Mouse (Mus musculus) c-Kit-positive CD71-negative TER-119-negative erythroid progenitor cells, embryonic 14.5 days (primary cell): Measurements from ENCODE around the gene Vmac.
A peak's percentile ranks its signal among the peaks of the same experiment; 100 is the strongest.

Source experiments
- DNase-seq: peaks from one replicate; pipeline ENCODE4 v3.0.0-alpha.2; 2013; ENCODE audit warnings: low read depth

Vmac gene

DNA sequence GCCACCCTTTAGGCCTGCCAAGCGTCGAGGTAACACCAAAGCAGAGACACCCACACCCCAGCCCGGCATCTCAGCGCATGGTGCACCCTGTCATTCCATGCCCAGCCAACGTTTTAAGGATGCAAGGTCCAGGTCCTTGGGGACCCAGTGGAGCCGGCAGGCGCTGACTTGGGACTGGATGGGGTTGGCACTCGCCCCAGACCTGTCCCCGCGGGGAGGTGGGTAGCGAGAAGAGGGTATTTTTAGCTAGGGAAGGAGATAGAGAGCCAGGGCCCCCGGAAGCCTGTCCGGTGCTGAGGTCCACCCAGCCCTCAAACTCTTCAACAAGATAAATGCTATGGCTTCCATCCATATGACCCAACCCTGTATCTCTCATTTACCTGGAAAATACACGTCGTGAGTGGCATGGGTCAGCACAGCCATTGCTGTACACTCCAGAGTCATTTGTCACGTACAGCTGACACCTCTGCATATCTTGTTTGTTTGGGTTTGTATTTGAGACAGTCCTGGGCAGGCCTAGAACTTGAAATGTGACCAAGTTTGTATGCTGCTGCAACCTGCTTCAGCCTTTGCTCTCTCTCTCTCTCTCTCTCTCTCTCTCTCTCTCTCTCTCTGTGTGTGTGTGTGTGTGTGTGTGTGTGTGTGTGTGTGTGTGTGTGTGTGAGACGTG is 22.4 kb upstream of the Vmac start:
- DNase-seq, result no peak

DNA sequence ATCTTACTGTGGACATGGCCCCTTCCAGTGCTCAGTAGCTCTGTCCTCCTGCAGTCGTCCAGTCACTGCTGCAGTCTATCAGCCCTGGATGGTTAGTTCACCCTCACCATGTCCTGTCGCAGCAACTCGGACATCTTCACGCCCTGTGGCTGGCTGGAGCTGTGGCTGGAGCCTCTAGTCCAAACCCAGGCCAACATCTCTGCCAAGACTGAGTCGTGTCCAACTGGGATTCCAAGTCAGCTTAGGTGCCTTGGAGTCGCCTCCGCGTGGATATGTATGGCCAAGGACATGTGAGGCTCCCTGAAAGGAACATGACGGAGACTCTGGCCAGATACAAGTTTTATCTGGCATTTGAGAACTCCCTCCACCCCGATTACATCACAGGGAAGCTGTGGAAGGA is 20.4 kb upstream of the Vmac start:
- no peak for DNase-seq

DNA sequence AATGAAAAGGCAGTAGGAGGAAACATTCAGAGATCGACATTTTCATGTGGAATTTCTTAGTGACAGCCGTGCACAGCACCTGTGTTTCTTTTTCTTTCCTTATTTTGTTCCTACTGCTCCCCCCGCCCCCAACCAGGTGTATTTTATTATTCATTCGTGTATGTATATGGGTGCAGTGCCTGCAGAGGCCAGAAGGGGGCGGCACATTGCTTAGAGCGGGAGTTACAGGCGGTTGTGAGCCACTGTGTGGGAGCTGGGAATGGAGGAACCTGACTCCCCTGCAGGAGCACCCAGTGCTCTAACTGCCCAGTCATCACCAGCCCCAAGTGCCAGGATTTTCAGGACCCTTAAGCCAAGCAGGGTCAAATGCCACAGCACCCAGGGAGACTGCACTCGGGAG is 18.7 kb upstream of the Vmac start:
- no peak for DNase-seq

DNA sequence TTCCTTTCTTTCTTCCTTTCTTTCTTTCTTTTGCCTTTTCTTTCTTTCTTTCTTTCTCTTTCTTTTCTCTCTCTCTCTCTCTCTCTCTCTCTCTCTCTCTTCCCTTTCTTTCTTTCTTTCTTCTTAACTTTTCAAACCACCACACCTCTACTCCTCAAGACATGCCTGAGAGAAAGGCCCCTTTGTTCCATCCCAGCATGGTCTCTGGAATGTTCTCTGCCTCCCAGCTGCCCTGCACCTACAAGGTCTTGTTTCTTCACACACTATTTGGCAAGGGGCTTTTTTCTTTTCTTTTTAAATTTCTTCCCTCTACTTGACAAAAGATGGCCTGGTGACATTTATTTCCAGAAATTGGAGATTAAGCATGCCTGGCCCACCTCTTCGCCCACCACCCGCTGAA is 11.8 kb upstream of the Vmac start:
- DNase-seq, result no peak

DNA sequence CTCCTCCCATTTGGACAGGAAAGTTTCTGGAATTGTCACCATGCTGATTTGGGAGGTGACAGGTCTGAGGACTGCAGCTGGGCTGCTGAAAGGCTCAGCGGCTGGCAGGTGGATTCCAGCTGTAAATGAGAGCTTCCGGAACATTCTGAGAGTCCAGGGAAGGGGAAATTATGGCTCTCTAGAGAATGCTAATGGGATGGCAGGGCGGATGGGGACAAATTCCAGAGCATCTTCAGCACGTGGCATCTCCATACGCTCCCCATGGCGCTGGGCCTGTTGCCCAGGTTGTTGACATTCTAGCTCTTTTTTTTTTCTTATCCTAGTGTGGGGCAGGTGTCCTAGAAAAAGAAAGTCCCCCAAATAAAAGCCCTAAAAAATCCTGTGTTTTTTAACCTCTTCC is 11.3 kb upstream of the Vmac start:
- DNase-seq, result no peak

DNA sequence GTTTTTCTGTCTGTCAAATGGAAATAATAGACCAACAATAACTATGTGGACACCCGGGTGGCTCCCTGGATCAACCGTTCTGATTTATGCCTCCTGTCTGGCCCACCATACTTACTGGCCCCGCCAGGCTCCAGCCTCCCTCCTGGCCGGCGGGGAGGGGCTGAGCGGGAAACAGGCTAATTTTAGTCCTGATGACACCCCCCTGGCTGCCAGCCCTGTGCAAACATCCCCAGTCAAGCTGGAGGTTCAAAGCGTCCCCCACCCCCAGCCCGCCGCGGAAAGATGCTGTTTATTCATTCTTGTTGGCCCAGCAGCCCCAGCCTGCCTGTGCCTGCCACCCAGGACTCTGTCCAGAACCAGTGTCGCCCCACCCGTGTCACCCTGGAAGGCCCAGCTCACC is 10.3 kb upstream of the Vmac start:
- no peak for DNase-seq

DNA sequence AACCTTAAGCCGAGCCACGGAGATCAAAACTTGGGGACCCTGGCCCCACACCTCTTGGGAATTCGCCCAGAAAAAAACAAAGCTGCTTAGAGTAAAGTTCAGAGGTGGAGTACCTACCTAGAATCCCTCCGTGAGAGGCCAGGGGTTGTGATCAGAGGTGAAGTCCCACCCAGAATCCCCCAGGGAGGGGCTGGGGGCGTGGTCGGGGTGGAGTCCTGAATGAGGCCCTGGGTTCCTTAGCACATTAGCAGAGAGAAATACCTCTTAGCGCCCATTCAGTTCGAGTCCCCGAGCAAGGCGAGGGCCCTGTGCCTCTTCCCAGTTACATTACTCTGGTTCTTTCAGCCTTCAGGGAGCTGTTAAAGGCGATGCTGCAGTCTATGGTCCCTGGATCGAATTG is 9.8 kb upstream of the Vmac start:
- DNase-seq, result no peak

DNA sequence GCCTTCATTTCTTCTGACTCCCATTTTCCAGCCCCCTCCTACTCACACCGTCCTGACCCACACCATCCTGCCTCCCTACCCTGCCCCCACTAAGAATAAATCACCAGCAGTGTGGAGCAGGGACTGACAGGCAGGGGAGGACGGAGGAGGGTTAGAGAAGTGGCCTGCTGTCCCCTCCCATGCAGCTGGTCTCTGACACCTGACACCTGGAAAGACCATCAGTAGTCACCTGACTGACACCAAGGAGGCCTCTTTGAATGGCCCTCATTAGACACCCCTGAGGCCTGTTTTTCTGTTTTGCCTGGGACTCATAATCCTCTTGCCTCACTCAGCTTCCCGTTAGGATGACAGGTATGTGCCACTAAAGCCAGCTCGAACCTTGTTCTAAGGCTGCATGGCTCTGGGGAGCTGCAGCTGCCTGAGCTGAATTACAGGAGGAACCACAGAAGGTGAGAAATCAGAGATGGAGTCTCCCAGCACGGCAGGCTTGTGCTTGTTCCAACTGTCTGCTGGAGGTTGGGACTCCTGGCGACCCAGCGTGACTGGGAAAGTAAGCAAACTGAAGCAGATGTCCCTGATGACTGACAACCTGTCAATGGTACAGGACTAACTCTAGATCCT is 9.3 kb upstream of the Vmac start:
- no peak for DNase-seq

DNA sequence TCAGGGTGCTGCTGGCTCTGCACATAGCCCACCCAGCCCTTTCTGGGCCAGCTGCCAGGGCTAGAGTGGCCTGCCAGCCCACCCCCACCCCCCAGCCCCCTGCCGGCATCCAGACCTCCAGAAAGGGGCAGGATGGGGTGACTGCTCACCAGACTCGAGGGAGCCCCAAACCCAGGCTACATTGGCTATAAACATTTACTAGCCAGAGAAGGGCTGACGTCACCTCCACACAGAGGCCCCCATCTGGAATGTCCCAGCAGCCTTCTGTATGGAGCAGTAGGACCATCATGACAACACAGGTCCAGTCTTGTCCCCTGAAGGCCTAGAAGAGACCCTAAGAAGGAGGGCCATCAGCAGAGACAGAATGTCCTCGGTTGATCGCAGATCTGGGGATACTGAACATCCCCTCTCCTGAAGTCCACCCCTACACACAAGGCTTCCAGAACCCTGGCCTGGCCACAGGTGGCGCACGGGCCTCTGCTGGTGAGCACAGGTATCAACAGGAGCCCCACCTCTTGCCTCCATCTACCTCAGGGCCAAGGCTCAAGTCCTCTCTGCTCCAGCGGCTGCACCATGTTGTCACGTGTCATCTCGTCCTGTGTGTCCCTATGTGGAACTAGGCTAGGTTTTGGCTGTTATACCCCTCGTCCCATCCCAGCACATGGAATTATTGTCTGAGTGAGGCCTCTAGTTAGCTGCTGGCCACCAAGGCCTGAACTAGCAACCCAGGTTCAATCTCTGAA is 5.8 kb upstream of the Vmac start:
- DNase-seq, result no peak

DNA sequence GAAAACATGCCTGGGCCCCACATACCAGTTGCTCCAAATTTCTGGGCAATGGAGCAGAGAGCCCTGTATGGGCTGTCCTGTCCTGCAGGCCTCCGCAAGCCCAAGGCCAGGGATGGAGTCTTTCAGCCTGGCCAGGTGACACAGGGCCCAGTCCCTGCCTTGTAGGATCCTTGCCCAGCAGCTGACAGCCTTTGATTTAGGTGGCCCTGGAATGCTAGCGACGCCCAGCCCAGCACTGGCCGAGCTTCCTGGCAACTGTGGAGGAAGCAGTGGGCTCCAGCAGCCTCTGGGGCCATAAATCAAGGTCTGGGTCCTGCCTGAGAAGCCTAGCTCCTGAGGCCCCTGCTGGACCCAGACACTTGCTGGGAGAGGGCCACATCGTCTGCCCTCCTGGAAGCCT is 4.6 kb upstream of the Vmac start:
- no peak for DNase-seq

DNA sequence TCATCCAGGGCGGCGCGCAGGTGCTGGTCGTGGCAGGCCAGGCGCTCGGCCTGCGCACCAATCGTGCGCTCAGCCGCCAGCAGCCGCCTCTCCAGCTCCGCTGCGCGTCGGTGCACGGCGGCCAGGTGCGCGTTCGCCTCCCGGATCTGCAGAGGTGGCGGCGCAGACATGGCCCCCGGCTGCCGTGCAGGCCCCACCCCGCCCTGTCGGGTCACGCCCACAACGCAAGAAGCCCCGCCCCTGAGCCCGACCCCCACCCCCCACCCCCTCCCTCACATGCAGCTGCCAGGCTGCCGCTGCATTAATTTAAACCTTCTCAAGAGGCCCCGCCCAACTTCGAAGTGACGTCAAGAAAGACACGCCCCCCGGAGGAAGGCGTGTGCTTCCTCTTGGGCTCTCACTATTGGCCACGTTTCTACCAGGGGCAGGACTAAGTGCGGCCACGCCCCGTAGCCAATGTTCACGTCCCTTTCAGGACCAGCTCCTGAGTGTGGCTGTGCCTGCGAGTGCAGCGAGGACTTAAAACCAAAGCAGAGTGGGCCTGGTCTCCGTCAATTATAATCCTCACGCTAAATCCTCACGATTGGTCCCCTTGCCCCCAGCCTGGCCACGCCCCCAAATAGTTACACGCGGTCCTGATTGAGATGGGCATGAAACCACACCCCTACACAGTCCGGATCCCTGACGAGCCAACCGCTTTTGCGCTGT is 1.0 kb downstream of the Vmac start:
- DNase-seq, result peak; percentile 100

DNA sequence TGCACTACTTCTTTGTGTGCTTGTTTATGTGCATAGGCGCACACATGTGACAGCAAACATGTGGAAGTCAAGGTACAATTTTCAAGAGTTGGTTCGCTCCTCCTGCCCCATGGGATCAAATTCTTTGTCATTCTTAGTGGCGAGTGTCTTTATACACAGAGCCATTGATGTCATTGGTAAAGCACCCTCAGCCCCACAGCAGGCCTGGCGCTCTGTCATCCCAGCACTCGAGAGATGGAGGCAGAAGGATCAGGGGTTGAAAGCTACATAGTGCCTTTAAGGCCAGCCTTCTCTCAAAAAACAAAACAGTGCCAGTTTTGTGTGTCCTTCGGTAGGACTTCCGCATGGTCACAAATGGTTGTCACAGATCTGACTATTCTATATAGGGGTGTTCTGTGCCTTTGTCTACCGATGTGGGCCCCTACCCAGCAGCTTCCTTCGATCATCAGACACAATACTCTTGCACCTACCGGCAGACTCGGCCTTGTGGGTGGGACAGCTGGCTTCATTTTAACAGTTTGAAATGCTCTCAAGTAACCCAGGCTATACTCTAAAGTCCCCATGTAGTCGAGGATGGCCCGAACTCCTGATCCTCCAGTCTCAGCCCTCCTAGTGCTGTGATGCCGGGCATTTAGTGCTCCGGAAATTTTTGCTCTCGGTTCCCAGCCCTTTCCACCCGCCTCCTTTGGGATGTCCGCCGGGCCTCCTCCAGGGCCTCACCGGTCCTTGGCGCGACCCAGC is 1.7 kb downstream of the Vmac start:
- no peak for DNase-seq

DNA sequence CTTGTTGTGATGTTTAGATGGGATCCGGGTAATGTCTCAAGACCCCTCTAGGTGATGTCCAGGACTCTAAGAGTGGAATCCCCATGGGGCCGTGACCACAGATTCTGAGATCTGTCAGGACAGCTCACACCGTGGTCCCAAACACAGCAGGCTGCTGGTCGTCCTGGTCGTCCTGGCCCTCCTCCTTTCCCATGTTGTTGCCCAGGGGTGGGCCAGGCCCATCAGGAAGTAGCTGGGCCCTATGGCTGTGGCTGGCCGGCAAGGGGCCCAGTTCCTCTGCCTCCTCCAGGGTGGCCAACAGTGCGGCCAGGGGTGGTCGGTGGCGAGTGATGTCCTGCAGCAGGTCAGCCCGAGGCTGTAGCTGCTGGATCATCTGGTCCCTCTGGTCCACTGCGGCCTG is 2.5 kb downstream of the Vmac start:
- no peak for DNase-seq

DNA sequence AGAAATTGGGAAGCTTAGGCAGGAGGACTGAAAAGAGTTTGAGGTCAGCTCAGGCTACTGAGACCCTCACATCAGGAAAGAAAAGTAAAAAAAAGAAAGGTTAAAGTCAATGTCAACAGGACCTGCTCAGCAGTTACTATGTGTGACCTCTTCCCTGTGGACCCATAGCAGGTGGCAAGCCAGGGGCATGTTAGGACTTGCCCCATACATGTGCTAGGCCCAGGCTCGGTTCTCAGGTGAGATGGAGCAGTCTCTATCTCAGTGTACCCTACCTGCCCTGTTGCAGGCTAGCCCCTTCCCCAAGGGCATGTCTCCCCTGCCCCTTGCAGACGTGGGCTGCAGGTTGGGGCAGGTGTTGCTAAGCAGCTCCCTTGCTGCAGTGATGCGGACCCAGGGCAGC is 8.1 kb downstream of the Vmac start:
- DNase-seq, result no peak

DNA sequence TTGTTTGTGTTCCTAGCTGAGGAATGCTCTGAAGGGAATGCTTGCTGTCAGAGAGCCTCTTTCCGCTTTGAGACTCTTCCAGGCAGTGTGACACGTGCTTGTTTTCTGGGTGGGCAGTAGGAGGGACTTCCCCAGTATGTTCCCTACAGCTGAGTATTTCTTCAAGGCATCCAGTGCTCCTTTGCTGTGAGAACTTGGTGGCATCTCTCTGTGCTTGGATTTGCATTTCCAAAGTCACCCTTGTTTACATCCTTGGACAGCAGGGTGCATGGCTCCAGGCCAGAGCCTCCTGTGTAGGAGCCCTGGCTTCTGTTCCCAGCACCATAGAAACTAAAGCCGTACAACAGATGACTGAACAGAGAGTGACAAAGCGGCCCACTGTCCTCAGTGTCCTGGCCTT is 9.1 kb downstream of the Vmac start:
- no peak for DNase-seq

DNA sequence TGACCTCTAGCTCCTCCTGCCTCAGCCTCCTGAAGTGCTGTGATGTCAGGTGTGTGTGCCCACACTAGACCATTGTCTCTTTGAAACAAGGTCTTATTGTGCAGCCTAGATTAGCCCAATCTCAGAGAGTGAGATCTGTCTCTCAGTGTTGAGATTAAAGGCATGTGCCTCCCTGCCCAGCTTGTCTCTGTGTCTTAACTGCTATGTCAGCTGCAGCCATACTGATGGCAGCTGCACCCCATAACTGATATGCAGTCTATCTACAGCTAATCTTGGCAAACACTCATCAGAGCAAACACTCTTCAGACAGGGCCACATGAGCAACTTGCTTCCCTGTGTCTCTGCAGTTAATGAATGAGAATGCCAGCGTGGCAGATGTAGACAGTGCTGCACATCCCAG is 11.3 kb downstream of the Vmac start:
- no peak for DNase-seq

DNA sequence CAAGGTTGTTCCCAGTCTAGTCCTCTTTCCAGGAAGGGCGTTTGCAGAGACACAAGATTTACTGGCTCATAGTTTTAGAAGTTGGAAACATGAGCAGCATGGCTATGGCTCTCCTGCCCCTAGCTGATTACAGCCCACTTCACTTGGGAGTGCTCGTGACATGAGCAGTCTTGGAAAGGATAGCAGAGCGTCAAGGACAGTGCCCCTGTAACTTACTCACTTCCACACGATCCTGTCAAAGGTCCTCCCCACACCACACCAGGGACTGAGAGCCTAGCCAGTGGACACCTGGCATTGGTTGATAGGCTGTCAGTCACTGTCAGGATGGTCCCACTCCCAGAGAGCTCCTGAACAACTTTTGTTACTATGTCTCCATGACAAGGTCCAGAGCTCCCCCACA is 14.8 kb downstream of the Vmac start:
- no peak for DNase-seq

DNA sequence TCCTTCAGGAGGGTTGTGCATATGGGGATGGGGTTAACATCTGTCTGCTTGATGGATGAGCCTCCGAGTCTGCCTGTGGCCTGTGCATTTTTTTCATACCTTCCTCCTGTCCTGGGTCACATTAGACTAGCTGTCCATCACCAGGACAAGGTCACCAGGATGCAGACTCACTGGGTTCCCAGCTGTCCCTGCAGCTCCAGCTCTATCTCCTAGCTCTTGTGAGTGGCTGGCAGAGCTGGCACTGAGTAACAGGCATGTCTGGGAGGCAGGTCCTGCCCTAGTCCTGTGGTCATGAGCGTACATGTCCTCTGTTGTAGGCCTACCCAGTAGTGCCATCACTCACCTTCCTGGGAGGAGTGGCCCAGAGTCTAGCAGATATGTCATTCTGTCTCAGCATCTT is 17.4 kb downstream of the Vmac start:
- DNase-seq, result no peak

DNA sequence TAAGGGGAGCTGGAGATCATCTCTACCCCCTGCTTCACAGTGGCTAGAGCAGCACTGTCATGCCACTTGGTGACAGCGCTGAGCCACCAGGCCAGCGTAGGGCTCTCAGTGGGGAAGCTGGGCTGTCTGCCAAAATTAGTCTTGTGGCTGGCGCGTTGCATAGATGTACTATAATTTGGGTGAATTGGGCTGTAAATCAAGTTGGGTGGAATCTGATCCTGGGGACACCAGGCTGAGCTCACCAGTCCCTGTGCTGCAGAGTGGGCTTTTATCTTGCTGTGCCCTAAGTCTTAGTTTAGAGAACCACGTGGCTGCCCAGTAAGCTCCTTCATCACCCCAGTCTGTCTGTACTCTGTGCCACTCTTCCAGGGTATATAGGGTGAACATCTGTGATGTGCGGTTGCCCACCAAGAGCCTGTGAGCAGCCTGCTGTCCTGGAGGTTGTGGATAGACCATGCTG is 23.9 kb downstream of the Vmac start:
- DNase-seq, result no peak

DNA sequence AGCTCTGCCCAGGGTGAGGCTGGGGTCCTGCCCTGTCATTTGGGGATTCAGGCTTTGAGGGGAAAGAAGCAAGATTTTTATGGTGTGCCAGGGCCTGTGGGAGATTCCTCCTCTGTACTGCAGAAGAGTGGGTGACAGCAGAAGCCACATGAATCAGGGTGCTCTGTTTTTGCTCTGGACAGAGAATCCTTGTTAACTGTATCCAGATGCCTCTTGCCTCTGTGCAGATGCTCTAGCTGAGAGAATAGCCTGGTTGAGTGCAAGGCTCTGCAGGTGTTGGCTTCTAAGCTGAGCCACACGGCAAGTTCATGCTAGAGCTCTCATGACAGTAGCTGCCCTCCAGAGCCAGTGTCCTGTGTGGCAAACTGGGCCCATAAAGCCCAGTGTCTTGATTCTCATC is 24.4 kb downstream of the Vmac start:
- no peak for DNase-seq

DNA sequence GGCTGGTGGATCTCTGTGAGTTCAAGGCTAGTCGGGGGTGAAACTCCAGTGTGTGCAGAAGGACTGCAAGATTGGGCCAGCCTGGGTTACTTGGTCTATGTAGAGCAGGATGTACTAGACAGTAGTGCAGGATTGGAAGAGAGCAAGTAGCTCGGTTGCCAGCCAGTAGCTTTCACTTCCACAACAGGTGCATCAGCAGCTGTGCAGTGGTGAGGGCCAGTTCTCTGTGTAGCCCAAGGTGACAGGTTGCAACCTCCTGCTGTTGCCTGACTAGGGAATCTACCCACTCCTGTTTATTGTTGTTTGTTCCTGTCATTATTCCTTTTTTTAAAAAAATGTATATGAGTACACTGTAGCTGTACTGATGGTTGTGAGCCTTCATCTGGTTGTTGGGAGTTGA is 29.1 kb downstream of the Vmac start:
- DNase-seq, result no peak

DNA sequence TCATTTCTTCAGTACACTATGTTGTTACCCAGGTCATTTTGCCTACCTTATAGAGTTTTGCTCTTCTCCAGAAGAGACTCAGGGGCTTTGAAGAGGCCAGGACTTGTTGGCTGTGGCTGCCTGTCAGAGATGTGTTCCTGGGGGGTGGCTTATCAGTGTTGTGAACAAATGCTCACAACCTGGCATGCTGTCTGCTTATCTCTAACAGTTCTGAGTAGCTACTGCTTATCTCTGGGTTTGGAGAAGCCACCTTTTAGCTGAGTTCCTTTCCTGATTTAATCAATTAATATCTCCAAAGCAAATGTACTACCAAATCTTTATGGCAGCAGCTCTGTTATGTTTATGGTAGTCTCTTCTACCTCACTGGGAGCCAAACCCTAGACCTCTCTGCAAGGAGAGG is 29.8 kb downstream of the Vmac start:
- no peak for DNase-seq
